Mouse (Mus musculus): ENCODE measurements at regions not wholly inside any gene's neighbourhood (a gene's known extent, or its start where the extent isn't known, plus 50 kb on each side); places are given as distances from the start of the nearest gene placed in this dataset.

- peak; percentile 70 to 77 for DNase-seq
Observed at GRCm38 (mm10) chr4:93225105-93225504, 110.2 kb downstream of the Tusc1 start.

DNA sequence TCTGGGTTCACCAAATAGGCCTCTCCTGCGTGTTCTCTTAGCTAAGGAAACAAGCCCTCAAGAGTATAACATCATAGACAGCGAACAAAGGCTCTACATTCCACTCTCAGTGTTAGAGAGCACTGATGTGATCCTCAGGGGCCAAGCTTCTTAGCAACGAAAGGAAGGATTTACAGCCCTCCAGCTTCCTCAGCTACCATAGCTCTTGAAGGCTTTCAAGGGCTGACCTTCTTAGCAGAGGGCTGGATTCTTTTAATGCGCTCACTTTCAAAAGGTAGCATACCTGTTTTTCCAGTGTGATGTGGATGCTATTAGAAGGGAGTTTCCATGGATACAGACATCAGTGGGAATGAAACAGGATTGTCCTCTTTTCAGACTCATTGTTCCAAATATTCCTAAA, 114.6 kb downstream of the Tusc1 start:
- DNase-seq: no peak

DNA sequence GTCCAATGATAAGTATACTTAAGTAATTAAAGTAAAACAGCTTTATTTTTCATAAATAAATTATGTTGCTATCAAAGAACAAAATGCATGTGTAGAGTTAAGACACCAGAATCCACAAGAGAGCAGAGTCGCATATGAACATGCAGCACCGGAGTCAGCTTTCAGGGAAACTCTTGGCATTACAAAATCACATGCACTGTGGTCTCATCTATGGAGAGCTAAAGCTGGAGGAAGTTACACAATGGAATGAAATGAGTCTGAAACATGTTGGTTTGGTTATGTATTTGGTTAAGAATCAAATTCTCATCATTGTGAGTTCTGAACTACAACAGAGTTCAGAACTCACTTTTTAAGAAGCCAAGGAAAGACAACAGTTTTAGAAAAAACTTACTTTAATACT, 126.9 kb downstream of the Tusc1 start:
- no peak for DNase-seq

DNA sequence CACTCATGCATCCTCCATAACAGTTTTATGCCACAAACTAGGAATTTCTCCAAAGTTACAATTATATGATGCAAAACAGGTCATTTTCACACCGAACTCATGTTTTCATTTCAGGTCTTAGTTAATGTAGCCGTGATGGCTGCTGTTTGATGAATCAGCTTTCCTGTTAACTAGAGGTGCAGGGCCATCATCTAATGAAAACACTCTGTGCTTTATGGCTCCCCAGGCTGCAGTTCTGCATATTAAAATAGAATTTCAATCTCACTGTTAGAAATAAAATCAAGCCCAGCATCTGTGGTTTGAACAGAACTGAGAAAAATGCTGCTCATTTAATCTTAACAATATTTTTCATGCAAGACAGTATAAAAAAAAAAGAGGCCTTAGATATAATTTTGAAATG, 135.5 kb downstream of the Tusc1 start:
- no peak for DNase-seq

- peak in 1 of 2 experiments; percentile 1 for DNase-seq
Observed at GRCm38 (mm10) chr4:93184332-93184731, 151.0 kb downstream of the Tusc1 start.
